Mouse (Mus musculus): Measurements from ENCODE around the gene Serping1. TPM values are rescaled to one million over a fixed set of nuclear protein-coding genes. Genes with fewer than 3 reads are reported as not detected.

Serping1 gene
- total and polyA plus RNA-seq, 3 experiments: not detected

DNA sequence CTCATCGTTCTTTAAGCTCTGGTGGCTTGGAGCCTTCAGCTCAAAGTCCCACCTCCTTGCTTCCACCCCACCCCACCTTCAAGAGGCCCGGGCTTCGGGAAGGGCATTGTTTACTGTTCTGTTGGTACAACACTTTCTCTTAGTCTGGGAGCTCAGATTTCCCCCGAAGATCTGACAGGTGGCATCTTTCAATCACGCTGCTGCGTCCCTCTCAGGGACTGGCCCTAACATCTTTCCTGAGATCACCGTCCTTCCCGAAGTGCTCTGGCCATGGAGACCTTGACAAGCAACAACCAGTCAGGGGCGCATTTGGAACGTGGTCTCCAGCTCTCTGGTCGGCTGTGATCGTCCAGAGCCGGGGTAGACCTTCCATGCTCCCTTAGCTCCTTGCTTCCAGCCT is 47.3 kb upstream of the Serping1 start, which contains the start of gene Smtnl1:
Smtnl1 (minus strand) TSS at position 101 of the 400 bp plus-strand sequence.
- dilution Hi-C loops (cut with MboI; ENCODE audit: extremely low pct_ligation_motif_present, extremely low pct_unique_long_range_greater_than_20kb, low sequenced_read_pairs) (no loop called here), in situ Hi-C loops (cut with MboI; ENCODE audit: low pct_ligation_motif_present, low pct_unique_long_range_greater_than_20kb, low sequenced_read_pairs) (loop anchor here (10.0 kb wide), 1 partner anchor 202 kb away; no protein-coding TSS in a partner anchor)
- H3K4me3 ChIP-seq (replicated peaks in 1 of 3; ENCODE audit: low read depth in 2 of 3, low read length in 2 of 3, poor library complexity in 1 of 3): peak within 1 kb of the TSS in 1 of 3 experiments; percentile 9
- H3K79me2 ChIP-seq (replicated peaks; ENCODE audit: control insufficient read depth, extremely low read depth, insufficient read depth, poor library complexity, severe bottlenecking): peaks cover 5% of the 10 kb centered on the region
- no peaks in the 10 kb centered on the region for H3K9me3 ChIP-seq (replicated peaks; ENCODE audit: low read length)
- H3K9ac ChIP-seq (ENCODE audit: insufficient read depth, low read depth): peak within 1 kb of the TSS; percentile 32; the same call in 1 of the 2 replicates
- DNase-seq (ENCODE audit: extremely low read depth): no peak
- no peaks in the 10 kb centered on the region for H3K36me3 ChIP-seq (replicated peaks in 1 of 2; ENCODE audit: control insufficient read depth in 1 of 2, insufficient read depth in 1 of 2, low read length in 1 of 2)
- H3K27me3 ChIP-seq (replicated peaks): peaks cover 38% of the 10 kb centered on the region
- TF ChIP-seq MEF2A (IDR thresholded peaks at IDR 0.05; ENCODE audit: borderline replicate concordance, low read depth, low read length) (no peak), IRF4 (IDR thresholded peaks at IDR 0.05; ENCODE audit: low read depth, low read length) (no peak), CHD1 (IDR thresholded peaks at IDR 0.05; ENCODE audit: low read depth, low read length) (no peak), USF1 (IDR thresholded peaks at IDR 0.05; ENCODE audit: low read depth, low read length) (no peak), JUN (IDR thresholded peaks at IDR 0.05; ENCODE audit: insufficient read depth, low read depth, low read length) (no peak), JUND (conservative IDR thresholded peaks at IDR 0.05; ENCODE audit: low read depth, low read length) (no peak), ZC3H11A (IDR thresholded peaks at IDR 0.05; ENCODE audit: low read depth, low read length) (no peak), ZNF384 (IDR thresholded peaks at IDR 0.05; ENCODE audit: low read depth, low read length) (no peak), EP300 (IDR thresholded peaks at IDR 0.05; ENCODE audit: low read length) (no peak), SIN3A (IDR thresholded peaks at IDR 0.05; ENCODE audit: low read length) (no peak), KAT2A (IDR thresholded peaks at IDR 0.05; ENCODE audit: insufficient replicate concordance, low read length) (no peak), RCOR1 (conservative IDR thresholded peaks at IDR 0.05; ENCODE audit: low read depth, low read length) (no peak), NRF1 (IDR thresholded peaks at IDR 0.05; ENCODE audit: low read depth, low read length) (no peak), CHD2 (IDR thresholded peaks at IDR 0.05; ENCODE audit: low read length) (no peak), MAZ (IDR thresholded peaks at IDR 0.05; ENCODE audit: low read depth, low read length) (no peak), MXI1 (IDR thresholded peaks at IDR 0.05; ENCODE audit: low read depth, low read length) (no peak), TCF12 (IDR thresholded peaks at IDR 0.05; ENCODE audit: low read depth, low read length) (no peak)
- H3K4me2 ChIP-seq (ENCODE audit: insufficient read depth, low read depth, poor library complexity, severe bottlenecking): peak within 1 kb of the TSS; percentile 22
- H3K27ac ChIP-seq (ENCODE audit: insufficient read depth, low read depth): no peak within 1 kb of the TSS
- H3K4me1 ChIP-seq (ENCODE audit: control insufficient read depth in 1 of 2, insufficient read depth in 2 of 2): peaks cover 14% of the 10 kb centered on the region in 2 experiments

DNA sequence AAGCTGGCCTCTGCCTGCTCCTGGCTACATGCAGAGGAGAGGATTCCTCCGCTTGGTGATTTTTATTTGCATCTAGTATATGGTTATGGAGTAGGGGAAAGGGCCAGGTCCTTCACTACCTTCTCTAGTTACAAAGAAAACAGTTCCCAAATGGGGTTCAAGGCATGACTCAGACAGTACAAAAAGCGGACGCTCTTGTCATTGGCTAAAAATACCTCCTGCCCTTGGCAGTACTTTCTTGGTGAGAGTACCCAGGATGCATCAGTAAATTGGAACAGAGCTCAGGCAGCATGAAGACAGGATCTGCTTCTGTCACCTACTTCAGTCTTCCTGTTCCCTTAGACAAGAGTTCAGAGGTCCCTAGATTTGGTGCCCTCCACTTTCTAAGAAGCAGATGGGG is 44.6 kb upstream of the Serping1 start:
- no peak for DNase-seq (ENCODE audit: extremely low read depth)
- Histone ChIP-seq H3K4me2 (ENCODE audit: insufficient read depth, low read depth, poor library complexity, severe bottlenecking) (0 out of 2 replicates have a peak overlapping the region, but pooled peaks have one; percentile 4), H3K79me2 (replicated peaks; ENCODE audit: control insufficient read depth, extremely low read depth, insufficient read depth, poor library complexity, severe bottlenecking) (no peaks in the 10 kb centered on the region), H3K27ac (ENCODE audit: insufficient read depth, low read depth) (no peak overlapping the region), H3K9me3 (replicated peaks; ENCODE audit: low read length) (no peaks in the 10 kb centered on the region), H3K27me3 (replicated peaks) (peaks cover 35% of the 10 kb centered on the region), H3K36me3 (replicated peaks in 1 of 2; ENCODE audit: control insufficient read depth in 1 of 2, insufficient read depth in 1 of 2, low read length in 1 of 2) (no peaks in the 10 kb centered on the region), H3K4me3 (replicated peaks in 1 of 3; ENCODE audit: low read depth in 2 of 3, low read length in 2 of 3, poor library complexity in 1 of 3) (no peak overlapping the region), H3K9ac (ENCODE audit: insufficient read depth, low read depth) (no peak overlapping the region), H3K4me1 (ENCODE audit: control insufficient read depth in 1 of 2, insufficient read depth in 2 of 2) (peaks cover 11 to 23% of the 10 kb centered on the region in 2 experiments)
- peak; percentile 89 for TF ChIP-seq MEF2A (IDR thresholded peaks at IDR 0.05; ENCODE audit: borderline replicate concordance, low read depth, low read length)
- TF ChIP-seq SIN3A (IDR thresholded peaks at IDR 0.05; ENCODE audit: low read length): no peak
- in situ Hi-C loops (cut with MboI; ENCODE audit: low pct_ligation_motif_present, low pct_unique_long_range_greater_than_20kb, low sequenced_read_pairs) (loop anchor here (10.0 kb wide), 1 partner anchor 205 kb away; no protein-coding TSS in a partner anchor), dilution Hi-C loops (cut with MboI; ENCODE audit: extremely low pct_ligation_motif_present, extremely low pct_unique_long_range_greater_than_20kb, low sequenced_read_pairs) (no loop called here)

Measured in CH12.LX (cell line).